Mouse (Mus musculus) myocyte (in vitro differentiated cells): ENCODE measurements around the gene Fscn1.

Source experiments
- POLR2A ChIP-seq: IDR thresholded peaks from one replicate; pipeline ENCODE4 v1.6.1; 2011; ENCODE audit warnings: low read depth, mild to moderate bottlenecking, control low read depth, moderate library complexity; ENCODE audit not compliant: insufficient read length
- USF1 ChIP-seq: IDR thresholded peaks from one replicate; pipeline ENCODE4 v1.6.1; 2011; ENCODE audit warnings: low read depth, mild to moderate bottlenecking, control low read depth, moderate library complexity

DNA sequence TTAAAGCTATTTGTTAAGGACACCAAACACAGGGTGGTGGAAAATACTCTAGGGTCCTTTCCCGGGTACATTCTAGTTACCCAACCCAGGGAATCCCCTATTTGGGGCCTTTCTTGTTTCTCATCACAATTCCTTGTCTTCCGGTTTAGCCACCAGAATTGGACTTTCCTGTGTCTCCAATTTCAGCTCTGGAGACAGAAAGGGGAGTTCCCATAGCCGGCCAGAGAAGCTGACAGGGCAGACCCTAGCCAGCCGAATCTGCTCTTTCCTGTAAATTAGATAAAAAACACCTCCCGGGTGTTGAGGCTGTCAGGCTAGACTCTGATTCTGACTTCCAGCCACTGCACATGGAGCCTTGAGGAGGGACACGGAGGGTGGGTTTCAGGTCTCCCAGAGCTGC, 10.6 kb upstream of the Fscn1 start:
- TF ChIP-seq POLR2A = no peak
- TF ChIP-seq USF1 = no peak
